In genomic region chr19:45652286-45652988, GRCm38 (mm10) we compare ENCODE assay signal across 8 mouse cellular contexts. TPM values are rescaled to one million over a fixed set of nuclear protein-coding genes. Genes with fewer than 3 reads are reported as not detected.
DNase-seq lines count a peak whose midpoint lies in the region; ATAC-seq lines count a peak whose summit lies in the region.

No protein-coding gene starts in this region.

- H3K9me3 ChIP-seq in heart, embryonic 11.5 days (replicated peaks; ENCODE audit: control insufficient read depth, low read length): no peaks in the 10 kb centered on the region

- no peak overlapping the region for H3K4me2 ChIP-seq in heart, embryonic 11.5 days

- peak; percentile 18 to 44 for DNase-seq in heart, adult 9 months (ENCODE audit: low spot score in 2 of 2)
- peak; percentile 72 for DNase-seq in c-Kit-positive CD71-positive TER-119-negative erythroid progenitor cells, embryonic 14.5 days (ENCODE audit: low read depth)
- peak; percentile 14 for DNase-seq in heart, postnatal 4 days
- DNase-seq in cerebellum, adult 9-10 months: no peak
- no peak for DNase-seq in cerebellum, adult 8-10 months

- H3K9ac ChIP-seq in heart, embryonic 11.5 days (ENCODE audit: low read depth, low read length): no peak overlapping the region

- WGBS in heart, embryonic 11.5 days (ENCODE audit: insufficient replicate concordance): 53% methylated on average over 15 of the region's 15 CpGs

- H3K36me3 ChIP-seq in heart, embryonic 11.5 days (ENCODE audit: control insufficient read depth, insufficient read depth, low read length): no peaks in the 10 kb centered on the region

- H3K4me1 ChIP-seq in heart, embryonic 11.5 days (ENCODE audit: control insufficient read depth, insufficient read depth, low read length): peaks cover 23% of the 10 kb centered on the region

- H3K27ac ChIP-seq in heart, embryonic 11.5 days (ENCODE audit: low read depth, low read length): no peak overlapping the region

- H3K4me3 ChIP-seq in heart, embryonic 11.5 days (ENCODE audit: low read depth, low read length): no peak overlapping the region

- no peak for ATAC-seq in heart, embryonic 11.5 days (replicated peaks; ENCODE audit: insufficient number of reproducible peaks, low FRiP score, low TSS enrichment)
- peak; percentile 90 for ATAC-seq in megakaryocyte progenitor cell, adult 5-6 weeks (replicated peaks; ENCODE audit: poor library complexity)
- ATAC-seq in activated CD4-positive, CD25-positive, alpha-beta regulatory T cell, adult 4 months: no peak

- no peaks in the 10 kb centered on the region for H3K27me3 ChIP-seq in heart, embryonic 11.5 days (ENCODE audit: control insufficient read depth, insufficient read depth, low read length)

RNA-seq across cellular contexts. Expression of gene Fbxw4, which starts 7.7 kb away (rescaled TPM):
- 2.7 and 4.2 TPM in 2 replicates for polyA plus RNA-seq in heart, embryonic 11.5 days (2014; fragmentation: Nextera tagmentation; extraction: Ambion mirVana)
- 10 to 100 TPM; 24.0 to 25.0 TPM for total RNA-seq in heart, postnatal 4 days (2021)
- 26.0 and 27.0 TPM in 2 replicates for total RNA-seq in megakaryocyte progenitor cell, adult 5-6 weeks (2015)
- total RNA-seq in megakaryocyte progenitor cell, adult 5-6 weeks (2017): 22.3 and 31.5 TPM in 2 replicates
- 10 to 100 TPM; 10.1 to 16.2 TPM for polyA plus RNA-seq in activated CD4-positive, CD25-positive, alpha-beta regulatory T cell, adult 4 months (2017; shearing (Covaris generic))

Comparison
In these comparisons a context has a peak if more than half of its experiments do, and no peak if none do; other contexts are left out.
1. DNase-seq: peak in heart, adult 9 months (2 of 2), c-Kit-positive CD71-positive TER-119-negative erythroid progenitor cells, embryonic 14.5 days (single experiment) and heart, postnatal 4 days (single experiment); none in cerebellum, adult 9-10 months (single experiment) and cerebellum, adult 8-10 months (single experiment).